Mouse (Mus musculus) mouse trophoblast stem cell (cell line): ENCODE measurements around the gene Dexi.

Source experiments
- in situ Hi-C, 2 experiments: fragments of 300-500 bp; cut with MseI, MboI; formaldehyde crosslinking; loops; 2 replicates in 1 of 2; 3 replicates in 1 of 2; pipeline ENCODE4 v1.15.1; 2025

Gene Dexi

DNA sequence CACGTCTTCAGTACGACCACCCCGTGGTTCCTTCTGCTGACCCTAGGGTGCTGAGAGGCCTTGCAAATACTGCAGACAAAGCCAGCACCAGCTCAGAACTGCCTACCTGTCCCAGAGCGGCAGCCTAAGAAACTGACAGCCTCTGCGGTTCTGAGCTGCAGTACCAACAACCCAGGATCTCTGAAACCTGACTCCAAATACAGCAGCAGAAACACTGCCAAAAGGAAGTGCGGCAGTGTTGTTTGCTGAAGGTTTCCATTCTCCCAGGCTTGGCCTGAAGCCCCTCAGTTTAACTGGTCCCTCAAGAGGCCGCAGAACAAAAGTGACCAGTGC is 1.3 kb downstream of the Dexi start:
- in situ Hi-C loops: no loop called here

DNA sequence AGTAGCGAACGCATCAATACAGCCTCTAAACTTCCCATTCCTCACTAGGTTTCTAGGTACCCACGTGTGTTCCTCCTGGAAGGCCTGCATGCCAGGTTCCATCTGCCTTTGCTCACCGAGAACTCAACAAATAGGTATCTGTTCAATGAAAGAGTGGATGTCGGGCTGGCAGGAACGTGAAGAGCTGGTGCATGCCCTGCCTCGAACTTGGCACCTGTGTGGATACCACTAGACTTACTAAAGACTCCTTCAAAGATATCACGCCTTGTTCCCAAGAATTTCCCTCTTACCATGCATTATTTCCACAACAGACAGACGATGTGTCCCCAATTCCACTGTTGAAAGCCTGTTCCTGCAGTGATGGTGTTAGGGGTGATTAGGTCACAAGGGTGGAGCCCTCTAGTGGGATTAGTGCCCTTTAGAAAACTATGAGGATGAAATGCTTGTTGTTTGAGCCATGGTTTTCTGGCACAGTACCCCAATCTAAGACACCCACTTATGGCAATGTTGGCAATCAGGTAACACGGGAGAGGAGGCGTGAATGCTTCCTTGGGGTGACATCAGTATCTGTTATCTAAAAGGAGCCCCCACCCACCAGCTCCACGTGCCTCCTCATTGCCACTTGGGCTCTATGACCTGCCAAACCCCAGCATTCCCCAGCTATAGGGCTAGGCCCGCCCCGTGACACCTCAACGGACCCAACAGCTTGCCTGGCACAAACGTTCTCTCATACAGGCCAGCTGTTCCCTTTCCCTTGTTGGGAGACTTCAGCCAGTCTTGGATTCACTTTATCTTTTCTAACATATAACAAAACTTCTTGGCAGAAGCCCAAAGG is 1.9 kb downstream of the Dexi start:
- in situ Hi-C loops: no loop called here

DNA sequence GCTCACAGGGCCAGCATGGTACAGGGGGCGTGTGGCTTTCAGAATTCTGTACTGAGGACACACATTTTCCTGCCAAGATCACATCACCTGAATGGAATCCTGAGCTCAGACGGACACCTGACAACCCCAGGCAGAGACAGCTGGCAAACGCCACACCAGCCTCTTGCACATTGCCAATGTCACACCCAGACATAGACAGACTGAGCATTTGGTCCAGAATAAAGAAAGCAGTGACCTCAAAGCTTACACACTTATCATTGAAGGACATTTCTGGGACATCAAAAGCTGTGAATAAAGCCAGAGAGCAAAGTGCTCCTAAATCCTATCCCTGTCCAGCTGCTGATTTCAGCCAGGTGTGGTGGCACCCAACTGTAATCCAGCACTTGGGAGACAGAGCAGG is 5.9 kb downstream of the Dexi start:
- in situ Hi-C loops: no loop called here

DNA sequence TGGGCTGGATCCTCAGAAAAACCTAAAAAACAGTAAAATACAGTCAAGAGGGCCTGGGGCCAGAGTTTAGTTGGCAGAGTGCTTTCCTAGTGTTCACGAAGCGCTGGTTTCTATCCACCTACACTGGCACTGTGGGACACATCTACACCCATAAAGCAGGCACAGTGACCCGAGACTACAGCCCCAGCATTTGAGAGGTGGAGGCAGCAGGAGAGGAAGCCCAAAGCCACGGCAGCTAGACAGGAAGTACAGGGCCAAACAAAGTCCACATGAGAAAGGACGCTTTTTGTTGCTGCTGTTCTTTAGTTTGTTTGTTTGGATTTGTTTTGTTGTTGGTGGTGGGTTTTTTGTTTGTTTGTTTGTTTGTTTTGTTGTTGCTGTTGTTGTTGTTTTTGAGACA is 6.5 kb downstream of the Dexi start:
- in situ Hi-C loops: no loop called here

DNA sequence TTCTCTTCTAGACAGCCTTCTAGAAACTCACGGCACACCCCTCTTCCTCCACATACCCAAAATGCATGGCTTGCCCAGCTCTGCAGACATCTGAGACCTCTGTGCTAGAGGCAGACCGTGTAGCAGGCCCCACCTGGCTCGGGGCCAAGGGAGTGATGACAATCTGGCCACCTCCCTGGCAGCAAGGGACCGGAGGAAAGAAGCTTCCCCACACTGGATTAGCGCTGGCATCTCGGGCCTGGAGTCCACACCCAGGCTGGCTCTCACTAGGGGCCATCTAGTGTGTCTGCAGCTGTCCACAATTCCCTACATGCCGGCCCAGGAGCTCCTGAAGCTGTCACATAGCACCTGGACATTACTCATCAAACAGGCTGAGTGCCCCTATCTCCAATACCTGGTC is 8.3 kb downstream of the Dexi start:
- in situ Hi-C loops: no loop called here

DNA sequence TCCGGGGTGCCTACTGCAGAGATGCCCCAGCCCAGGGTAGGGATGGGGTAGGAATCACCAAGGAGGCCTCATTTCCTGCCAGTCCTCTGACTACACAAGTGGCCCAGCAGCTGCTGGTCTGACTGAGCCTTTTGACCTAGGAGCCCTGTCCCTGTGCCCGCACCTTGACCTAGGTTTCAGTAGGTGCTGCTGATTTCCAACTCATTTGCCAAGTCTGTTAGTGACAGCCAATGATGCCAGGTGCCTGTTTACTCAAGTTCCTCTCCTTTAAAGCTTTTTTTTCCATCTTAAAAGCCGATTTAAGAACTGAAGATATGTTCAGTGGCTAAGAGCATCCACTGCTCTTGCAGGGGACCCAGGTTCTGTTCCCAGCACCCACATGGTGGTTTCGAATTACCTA is 9.1 kb downstream of the Dexi start:
- in situ Hi-C loops: no loop called here

DNA sequence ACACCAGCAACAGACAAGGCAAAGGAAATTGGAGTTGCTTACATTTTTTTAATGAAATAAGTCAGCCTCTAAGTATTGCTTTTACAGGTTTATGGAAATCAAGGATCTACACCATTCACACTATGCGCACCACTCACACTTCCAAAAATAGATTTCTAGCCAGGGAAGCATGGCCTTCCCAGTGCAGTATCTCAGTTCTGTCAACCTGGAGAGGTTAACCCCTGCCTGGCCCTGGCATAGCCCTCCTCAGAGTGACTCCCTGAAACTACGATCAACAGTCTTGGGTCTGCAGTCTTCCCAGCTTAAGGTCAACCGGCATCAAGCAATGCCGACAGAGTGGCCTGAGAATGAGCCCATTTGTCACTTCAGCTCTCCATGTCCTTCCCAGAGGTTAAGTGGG is 12.7 kb downstream of the Dexi start:
- in situ Hi-C loops: no loop called here

DNA sequence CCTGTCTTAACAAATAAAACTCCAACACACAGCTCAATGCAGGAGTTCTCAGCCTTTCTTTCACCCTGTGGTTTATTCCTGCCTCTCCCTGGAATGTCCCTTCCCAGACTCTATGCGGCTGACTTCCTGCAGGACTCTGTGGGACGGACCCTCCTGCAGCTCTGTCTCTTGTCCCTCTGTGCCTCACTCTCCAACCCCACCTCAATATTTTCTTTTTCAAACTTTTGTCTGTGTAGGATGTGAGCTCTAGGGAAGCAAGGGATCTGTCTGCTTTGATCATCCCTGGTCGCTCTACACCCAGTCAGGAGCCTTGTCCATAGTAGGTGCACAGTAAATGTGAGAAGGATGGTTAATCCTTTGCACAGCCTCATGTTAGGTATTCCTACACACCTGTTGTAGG is 14.5 kb downstream of the Dexi start:
- in situ Hi-C loops: loop anchor here (5.0 to 10.0 kb wide), 3 partner anchors 111 to 254 kb away; no protein-coding TSS in a partner anchor

DNA sequence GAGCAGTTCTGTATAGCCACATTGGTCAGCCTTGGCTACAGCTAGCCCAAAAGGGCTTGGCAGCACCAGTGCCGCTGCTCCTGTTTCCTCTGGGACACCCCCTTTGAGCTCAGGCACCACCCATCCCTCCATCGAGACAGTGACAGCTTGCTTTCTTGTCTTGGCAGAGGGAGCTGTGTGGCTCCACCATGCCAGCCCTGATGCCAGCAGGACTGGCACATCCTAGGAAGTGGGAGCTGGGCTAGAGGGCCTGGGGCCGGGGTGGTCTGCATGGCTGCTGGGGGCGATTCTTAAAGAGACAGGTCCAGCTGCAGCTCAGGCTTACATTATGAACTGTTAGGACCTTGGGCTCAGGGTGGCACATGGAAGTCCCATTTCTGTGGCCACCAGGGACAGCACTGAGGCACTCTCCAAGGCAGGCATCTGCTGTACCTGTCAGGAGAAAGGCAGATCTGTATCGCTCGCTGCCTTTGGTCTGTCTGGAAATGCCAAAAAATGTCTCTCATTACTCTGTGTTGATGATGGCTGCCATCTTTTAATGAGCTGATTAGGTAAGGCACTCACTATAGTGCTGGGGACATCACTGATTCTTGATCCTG is 15.7 kb downstream of the Dexi start:
- in situ Hi-C loops: loop anchor here (5.0 to 10.0 kb wide), 3 partner anchors 110 to 252 kb away; no protein-coding TSS in a partner anchor

DNA sequence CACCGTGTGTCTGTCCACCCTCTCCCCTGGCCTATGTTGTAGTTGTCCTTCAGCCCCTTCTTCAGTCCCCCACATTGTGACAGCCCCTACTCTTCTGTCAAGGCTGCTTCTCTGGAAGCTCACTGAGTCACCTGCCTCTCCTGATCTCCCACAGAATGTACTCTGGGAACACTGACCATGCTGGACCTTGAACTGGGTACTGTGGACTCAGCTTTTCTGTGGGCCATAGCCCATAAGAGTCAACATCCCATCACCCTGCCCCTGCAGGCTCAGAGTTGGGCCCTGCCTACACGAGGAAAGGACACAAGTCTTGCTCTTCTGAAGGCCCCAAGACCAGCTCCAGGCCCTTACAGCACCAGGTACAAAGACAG is 17.3 kb downstream of the Dexi start:
- in situ Hi-C loops: loop anchor here (5.0 to 10.0 kb wide), 3 partner anchors 108 to 251 kb away; no protein-coding TSS in a partner anchor

DNA sequence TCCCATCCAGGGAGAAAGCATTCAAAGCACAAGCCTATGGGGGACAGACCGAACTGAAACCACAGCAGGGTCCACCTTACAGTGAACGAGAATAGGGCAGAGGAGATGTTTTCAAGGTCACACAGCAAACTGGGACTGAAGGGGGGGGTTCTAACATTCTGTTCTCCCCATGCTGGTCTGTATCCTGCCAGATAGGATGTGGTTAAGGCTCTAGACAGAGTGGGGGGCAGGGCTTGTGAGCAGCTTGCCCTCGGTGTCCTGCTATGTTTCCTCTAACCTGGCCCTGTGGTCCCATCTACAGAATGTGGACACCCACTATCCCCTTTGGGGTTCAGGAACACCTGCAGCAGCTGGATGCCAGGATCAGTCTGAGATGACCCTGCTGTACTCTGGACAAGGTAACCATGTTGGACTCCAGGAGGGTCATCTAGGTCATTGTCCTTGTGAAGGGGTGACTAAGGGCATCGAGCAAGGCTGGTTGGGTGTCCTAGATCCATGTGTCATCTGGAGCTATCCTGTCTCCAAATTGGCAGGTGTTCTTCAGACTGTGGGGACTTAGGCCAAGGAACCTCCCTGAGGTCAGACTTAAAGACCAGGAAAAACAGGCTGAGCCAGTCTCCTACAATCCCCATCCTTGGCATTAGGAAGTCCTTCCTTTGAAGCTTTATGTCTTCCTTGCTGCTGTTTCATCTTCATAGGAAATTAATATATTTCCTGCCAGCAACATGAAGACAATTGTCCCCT is 17.8 kb downstream of the Dexi start:
- in situ Hi-C loops: loop anchor here (5.0 to 25.0 kb wide), 4 partner anchors 108 to 438 kb away; no protein-coding TSS in a partner anchor

DNA sequence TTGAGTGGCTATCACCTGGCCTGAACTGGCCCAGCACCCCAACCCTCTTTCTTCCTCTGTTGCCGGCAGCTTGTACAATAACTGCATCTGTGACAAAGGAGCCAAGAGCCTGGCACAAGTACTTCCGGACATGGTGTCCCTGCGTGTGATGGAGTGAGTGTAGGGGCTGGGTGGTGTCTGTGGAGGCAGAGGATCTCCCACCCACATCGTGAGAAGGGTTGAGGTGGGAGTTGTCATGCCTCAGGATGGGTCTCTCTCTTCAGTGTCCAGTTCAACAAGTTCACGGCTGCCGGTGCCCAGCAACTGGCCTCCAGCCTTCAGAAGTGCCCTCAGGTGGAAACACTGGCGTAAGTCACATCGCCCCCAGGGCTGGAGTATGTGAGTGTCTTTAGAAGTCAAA is 19.2 kb downstream of the Dexi start:
- in situ Hi-C loops: loop anchor here (10.0 to 25.0 kb wide), 2 partner anchors 249 to 436 kb away; no protein-coding TSS in a partner anchor

DNA sequence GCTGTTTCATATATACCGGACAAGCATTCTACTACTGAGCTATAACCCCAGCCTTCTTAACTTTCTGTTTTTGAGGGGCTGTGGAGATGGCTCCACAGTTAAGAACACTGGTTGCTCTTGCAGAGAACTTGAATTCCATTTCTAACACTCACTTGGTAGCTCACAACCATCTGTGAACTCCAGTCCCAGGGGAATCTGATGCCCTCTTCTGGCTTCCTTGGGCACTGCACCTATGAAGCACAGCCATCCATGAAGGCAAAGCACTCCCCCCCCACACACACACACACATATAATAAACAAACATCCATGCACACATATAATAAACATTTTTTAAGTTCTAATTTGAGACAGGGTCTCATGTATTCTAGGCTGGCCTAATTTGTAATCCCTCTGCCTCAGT is 20.0 kb downstream of the Dexi start:
- in situ Hi-C loops: loop anchor here (10.0 to 25.0 kb wide), 2 partner anchors 248 to 436 kb away; no protein-coding TSS in a partner anchor

DNA sequence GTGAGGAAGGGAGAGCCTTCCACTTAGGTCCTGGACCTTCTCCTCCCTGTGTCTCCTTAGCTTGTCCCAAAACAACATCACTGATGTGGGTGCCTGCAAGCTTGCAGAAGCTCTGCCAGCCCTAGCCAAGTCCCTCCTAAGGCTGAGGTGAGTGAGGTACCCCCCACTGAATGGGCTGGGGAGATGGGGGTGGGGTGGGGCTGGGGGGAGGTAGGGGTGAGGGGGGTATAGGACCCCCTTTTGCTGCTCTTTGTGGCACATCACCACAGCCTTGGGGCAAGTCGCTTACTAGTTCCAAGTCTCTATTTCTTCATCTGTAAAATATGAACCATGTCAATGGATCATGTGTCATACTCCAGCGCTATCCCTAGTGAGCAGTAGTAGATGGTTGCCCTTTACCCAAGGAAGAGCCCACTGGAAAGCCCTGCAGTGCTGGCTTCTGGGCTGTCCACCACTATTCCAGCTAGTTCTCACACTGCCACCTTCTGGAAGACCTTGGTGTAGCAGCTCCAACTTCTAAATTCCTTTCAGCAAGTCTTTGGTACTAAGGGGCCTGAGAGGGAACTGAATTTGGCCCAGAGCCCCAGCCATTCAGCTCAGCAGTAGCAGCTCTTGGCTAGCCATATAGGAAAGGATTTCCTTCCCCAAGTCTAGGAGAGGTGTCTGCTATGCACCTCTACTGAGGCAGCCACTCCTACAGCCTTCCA is 21.8 kb downstream of the Dexi start:
- in situ Hi-C loops: loop anchor here (10.0 to 25.0 kb wide), 2 partner anchors 246 to 434 kb away; no protein-coding TSS in a partner anchor

DNA sequence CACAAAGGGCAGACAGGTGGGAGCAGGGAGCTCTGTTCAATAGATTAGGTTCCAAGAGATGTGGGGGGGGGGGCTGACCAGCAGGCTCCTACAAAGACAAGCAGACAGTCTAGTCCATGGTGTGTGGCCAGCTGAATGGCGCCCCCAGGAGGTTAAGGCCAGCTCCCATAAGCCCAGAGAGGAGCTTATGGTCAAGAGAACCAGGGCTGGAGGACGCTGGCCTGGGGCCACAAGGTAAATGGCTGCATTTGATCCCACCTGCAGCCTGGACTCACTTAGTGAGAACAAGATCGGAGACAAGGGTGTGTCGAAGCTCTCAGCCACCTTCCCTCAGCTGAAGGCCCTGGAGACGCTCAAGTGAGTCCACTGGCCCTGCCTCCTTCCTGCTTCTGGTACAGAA is 24.8 kb downstream of the Dexi start:
- in situ Hi-C loops: loop anchor here (5.0 to 25.0 kb wide), 2 partner anchors 91 to 431 kb away; no protein-coding TSS in a partner anchor

DNA sequence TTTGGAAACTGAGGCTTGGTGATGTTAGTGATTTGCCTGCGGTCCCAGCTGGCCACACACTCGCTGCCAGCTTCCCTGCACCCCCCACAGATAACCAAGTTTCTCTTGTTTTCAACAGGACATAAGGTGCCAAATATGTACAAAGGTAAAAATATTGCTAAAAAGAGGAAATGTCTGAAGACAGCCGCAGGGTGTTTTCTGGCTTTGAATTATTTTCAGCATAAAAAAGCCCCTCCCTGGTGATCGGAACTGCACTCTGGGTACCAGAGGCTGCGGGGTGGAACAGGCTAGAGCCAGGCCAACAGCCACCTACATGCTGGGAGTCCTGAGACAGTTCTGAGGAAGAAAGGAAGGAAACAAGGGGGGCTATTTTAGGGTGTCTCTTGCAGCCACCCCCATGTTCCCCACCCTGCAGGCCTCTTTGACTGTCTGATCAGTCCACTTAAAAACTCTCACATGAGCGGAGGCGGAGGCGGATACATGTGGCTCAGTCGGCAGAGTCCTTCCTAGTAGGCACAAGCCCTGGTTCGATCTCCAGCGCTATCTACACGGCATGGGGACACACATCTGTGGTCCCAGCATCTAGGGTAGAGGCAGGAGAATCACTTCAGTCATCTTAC is 26.8 kb downstream of the Dexi start:
- in situ Hi-C loops: loop anchor here (5.0 to 25.0 kb wide), 2 partner anchors 89 to 429 kb away; no protein-coding TSS in a partner anchor

DNA sequence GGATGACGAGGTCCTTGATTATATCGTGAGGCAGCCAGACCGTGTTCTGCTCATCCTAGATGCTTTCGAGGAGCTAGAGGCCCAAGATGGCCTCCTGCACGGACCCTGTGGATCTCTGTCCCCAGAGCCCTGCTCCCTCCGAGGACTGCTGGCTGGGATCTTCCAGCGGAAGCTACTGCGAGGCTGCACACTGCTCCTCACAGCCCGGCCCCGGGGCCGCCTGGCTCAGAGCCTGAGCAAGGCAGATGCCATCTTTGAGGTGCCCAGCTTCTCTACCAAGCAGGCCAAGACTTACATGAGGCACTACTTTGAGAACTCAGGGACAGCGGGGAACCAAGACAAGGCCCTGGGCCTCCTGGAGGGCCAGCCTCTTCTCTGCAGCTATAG is 31.7 kb downstream of the Dexi start:
- in situ Hi-C loops: loop anchor here (25.0 kb wide), 1 partner anchor 424 kb away; no protein-coding TSS in a partner anchor

DNA sequence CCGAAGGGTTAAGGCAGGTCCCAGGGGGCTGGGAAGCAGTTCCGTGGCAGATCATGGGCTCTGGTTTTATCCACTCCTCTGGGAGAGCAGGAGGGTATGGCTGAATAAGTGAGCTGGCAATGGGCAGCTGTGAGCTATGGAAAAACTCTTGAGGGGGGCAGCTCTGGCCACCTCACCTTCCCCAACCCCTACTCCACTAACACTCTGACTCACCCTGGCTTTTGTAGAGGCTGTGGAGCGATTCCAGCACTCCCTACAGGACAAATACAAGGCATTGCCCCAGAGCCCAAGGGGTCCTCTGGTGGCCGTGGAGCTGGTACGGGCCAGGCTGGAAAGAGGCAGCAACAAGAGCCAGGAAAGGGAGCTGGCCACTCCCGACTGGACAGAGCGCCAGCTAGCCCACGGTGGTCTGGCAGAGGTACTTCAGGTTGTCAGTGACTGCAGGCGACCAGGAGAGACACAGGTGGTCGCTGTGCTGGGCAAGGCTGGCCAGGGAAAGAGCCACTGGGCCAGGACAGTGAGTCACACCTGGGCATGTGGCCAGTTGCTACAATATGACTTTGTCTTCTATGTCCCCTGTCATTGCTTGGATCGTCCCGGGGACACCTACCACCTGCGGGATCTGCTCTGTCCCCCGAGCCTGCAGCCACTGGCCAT is 32.2 kb downstream of the Dexi start:
- in situ Hi-C loops: loop anchor here (25.0 kb wide), 1 partner anchor 423 kb away; no protein-coding TSS in a partner anchor

DNA sequence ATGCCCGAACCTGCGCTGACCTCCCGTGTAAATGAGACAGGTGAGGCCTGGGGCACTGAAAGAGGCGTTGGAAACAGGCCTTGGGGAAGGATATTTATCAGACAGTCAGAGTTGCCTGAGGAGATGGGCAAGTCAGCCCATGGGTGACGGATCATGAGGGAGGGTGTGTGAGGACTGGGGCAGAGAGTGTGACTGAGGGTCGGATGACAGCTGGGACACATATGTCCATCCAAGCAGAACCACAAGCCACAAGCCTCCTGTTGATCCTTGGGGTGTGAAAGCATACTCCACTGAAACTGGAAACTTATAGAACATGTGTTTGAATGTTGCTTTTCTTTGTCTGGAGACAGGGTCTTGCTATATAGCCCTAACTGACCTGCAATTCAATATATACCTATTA is 34.2 kb downstream of the Dexi start:
- in situ Hi-C loops: loop anchor here (25.0 kb wide), 1 partner anchor 421 kb away; no protein-coding TSS in a partner anchor

DNA sequence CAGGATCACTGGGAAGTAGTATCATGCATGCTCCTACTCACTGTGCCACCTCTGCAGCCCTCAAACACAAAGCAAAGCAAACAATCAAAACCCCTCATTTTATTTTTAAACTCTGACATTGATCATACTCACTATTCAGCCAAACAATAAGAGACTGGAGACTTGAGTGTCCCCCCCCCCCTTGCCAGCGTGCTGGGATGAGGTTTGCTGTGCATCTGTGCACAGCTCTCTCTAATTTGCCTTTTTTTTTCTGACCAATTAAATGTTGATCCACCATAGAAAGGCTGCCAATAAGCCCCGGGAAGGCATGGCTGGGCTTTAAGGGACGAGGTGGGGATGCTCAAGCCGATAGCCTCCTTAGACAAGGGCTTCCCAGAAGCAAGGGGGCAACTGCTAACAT is 35.4 kb downstream of the Dexi start:
- in situ Hi-C loops: loop anchor here (25.0 kb wide), 1 partner anchor 420 kb away; no protein-coding TSS in a partner anchor
